Mouse (Mus musculus) granulocyte monocyte progenitor cell, adult 5-6 weeks (primary cell): ENCODE measurements around the gene 2010111I01Rik. TPM values are rescaled to one million over a fixed set of nuclear protein-coding genes. Genes with fewer than 3 reads are reported as not detected.

ENCODE experiments used
- ATAC-seq: replicated peaks from 2 replicates; pipeline ENCODE4 v1.8.0; 2016; ENCODE audit warnings: mild to moderate bottlenecking, moderate TSS enrichment, inconsistent platforms; ENCODE audit not compliant: poor library complexity, severe bottlenecking
- total RNA-seq, 2 experiments: library from RNA; stranded (forward) in 1 of 2; stranded (reverse) in 1 of 2; fragments of 200-712, 200-1000 nt in 1 of 2; fragments of >200 nt in 1 of 2; fragmentation: Nextera tagmentation in 1 of 2; gene quantifications; 2 replicates each; pipeline ENCODE4 v1.2.3; 2014 to 2017

The 2010111I01Rik gene
- total RNA-seq, 2 experiments from 2014 or later = 61.9 to 86.8 TPM

GRCm38 (mm10) chr13:63139463-63140226, 175.0 kb downstream of the 2010111I01Rik start:
- no peak for ATAC-seq

- no peak for ATAC-seq
These were observed 176.1 kb downstream of the 2010111I01Rik start for GRCm38 (mm10) chr13:63140784-63141183.

GRCm38 (mm10) chr13:63141275-63141674, 176.6 kb downstream of the 2010111I01Rik start:
- ATAC-seq = no peak

GRCm38 (mm10) chr13:63146604-63147188, 182.0 kb downstream of the 2010111I01Rik start:
- ATAC-seq = no peak

DNA sequence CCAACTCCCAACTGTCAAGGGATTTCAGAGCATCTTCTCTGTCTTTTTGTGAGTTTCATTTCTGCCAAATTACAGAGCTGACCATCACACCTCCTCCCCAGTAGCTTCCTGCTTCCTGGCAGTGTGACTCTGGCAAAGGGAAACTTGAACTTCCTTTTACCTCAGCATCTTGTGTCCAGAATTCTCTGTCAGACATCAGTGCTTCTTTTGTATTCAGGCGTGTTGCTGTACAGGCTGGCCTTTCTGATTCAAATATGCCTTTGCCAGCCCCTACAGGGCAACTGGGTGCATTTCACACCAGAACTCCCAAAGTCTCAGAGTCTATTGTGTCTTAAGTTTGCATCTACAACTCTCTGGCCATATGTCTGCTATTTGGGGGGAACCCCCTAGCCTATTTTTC, 183.5 kb downstream of the 2010111I01Rik start:
- 0 out of 2 replicates have a peak, but pooled peaks have one; percentile 25 for ATAC-seq

- no peak for ATAC-seq
These were observed 185.9 kb downstream of the 2010111I01Rik start for GRCm38 (mm10) chr13:63150470-63151020.

GRCm38 (mm10) chr13:63151028-63151738, 186.5 kb downstream of the 2010111I01Rik start:
- no peak for ATAC-seq

GRCm38 (mm10) chr13:63152498-63152897, 187.8 kb downstream of the 2010111I01Rik start:
- ATAC-seq = peak; percentile 56

GRCm38 (mm10) chr13:63153397-63153796, 188.7 kb downstream of the 2010111I01Rik start:
- no peak for ATAC-seq

GRCm38 (mm10) chr13:63154851-63155571, 190.3 kb downstream of the 2010111I01Rik start:
- no peak for ATAC-seq

GRCm38 (mm10) chr13:63156264-63156663, 191.6 kb downstream of the 2010111I01Rik start:
- ATAC-seq = no peak

- no peak for ATAC-seq
These were observed 205.8 kb downstream of the 2010111I01Rik start for GRCm38 (mm10) chr13:63170282-63171073.

DNA sequence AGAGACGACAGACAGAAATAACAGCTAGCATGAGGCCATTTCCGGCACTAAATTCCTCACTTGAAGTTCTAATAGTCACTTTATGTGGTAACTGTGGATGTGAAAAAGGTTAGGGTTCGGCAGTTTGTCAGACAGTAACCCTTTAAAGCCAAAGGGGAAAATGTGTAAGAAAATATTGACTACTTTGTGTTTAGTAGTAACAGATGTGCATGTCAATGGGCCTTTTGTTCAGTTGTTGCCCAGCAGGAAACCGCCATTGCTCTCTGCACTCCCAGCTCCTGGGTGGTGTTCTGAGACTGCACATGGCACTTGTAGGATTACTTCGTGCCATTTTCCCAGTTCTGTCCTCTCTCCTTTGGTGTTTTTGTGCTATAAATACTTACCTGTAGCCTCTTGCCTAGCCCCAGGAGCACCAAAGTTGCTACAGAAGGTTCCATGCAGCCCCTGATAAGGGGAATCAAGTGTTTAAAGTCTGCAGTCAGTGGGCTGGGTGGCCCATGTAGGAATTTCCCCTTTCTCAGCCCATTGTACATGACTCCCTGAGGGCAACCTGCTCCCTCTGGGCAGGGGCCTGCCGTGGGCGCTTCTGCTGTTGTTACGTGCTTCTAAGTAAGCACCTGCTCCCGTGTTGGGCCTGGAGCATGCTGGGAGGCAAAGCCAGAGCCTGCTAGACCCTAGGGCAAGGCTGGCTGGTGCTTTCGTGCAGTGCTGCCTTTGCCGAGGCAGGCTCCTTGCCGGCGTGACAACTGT, 206.8 kb downstream of the 2010111I01Rik start:
- ATAC-seq = no peak

DNA sequence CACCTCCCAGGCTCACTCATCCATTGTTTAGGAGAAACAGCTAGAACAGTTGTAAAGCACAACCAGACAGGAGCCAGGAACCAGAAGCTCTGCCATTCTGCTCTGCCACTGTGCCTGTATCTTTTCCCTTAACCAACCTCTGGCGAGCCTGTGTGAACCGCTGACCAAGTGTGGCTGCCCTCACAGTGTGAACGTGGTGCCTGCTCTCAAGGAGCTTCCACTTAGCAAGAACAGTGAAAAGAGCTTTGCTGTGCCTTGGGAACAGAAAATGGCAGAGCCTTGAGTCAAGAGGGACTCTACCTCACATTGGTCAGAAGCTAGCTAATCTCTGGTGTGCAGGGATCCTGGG, 207.4 kb downstream of the 2010111I01Rik start:
- no peak for ATAC-seq

- no peak for ATAC-seq
These were observed 209.7 kb downstream of the 2010111I01Rik start for GRCm38 (mm10) chr13:63174252-63175020.

- no peak for ATAC-seq
These were observed 211.4 kb downstream of the 2010111I01Rik start for GRCm38 (mm10) chr13:63176131-63176530.

DNA sequence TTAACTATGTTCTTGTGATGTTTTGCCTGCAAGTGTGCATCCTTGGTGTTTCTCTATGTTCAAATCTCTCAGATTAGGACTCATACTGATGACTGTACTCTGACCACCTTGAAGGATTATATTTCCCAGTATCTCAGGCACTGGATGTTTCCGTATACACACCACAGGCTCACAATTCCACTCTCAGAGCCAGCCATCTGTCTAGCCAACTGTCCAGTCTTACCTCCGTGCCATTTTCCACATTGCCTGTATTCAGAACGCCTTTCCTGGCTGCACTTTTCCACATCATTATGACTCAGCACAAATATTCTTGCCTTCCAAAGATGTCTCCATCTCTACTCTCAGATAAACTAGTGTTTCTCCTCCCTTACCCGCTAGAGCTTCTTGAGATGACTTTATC, 212.5 kb downstream of the 2010111I01Rik start:
- no peak for ATAC-seq

GRCm38 (mm10) chr13:63180641-63181235, 216.0 kb downstream of the 2010111I01Rik start:
- ATAC-seq = no peak
